Mouse (Mus musculus): ENCODE measurements around the gene Sorbs1.

The Sorbs1 gene

DNA sequence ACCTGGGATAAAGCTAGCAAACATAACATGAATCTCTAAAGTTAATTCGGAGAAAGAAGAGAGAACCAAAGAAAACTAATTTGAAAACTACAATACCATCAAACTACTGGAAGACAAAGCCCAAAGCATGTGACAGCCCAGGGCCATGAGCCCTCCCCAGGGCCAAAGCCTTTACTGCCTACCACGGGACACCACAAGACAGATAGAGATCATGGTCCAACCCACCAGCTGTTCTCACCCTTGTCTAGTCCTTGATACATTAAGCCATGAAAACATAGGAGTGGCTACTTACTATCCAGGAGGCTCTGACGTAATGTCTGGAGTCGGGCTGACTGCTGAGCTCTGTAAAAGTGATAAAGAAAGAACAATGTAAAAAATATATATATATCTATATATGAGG, 176.9 kb downstream of the Sorbs1 start:
- DNase-seq = no peak

DNA sequence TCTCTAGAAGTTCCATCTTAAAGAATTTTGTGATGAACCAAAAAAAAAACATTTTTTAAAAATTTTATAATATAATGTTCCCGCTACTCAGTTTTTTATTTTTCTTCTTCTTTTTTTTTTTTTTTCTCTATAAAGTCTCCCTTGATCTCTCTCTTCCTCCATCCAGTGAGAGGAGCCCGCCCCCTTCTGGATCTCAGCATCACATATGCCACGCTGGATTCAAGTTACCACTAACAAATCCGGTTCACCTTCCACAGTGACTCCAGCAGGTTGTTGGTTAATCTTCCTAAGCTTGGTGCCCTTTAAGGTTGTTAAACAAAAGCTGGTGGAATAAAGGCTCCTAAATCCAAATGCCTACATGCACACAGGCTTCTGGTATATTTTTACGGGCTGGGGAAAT, 179.7 kb downstream of the Sorbs1 start:
- DNase-seq = no peak

DNA sequence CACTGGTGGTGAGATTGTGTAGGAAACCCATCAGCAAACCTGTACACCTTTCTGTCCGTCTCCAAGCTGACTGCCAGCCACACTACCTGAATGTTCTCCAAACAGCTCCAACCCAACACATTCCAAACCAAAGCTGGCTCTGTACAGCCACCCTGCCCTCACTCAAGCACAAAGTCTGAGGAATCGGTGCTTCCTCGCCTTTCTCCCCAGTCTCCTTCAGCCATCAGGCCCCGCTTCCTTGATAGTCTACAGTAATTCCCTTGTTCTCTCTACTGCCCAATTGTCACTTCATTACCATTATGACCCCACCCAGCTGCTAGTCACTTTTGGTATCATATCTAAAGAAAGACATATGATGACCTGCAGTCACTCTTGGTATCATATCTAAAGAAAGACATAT, 180.5 kb downstream of the Sorbs1 start:
- no peak for DNase-seq

DNA sequence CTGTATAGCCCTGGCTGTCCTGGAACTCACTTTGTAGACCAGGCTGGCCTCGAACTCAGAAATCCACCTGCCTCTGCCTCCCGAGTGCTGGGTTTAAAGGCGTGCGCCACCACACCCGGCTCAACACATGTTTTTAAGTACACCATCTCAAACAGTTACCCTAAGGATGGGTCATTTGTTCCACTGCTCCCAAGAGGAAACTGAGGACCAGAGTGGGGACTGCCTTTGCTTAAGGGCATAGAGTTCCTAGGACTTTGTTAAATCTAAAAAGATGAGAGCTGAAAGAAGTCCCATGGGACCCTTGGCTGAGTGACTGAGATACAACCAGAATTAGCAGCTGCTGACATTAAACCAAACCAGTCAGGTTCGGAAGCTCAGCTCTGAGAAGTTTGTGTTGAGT, 181.3 kb downstream of the Sorbs1 start:
- no peak for DNase-seq

DNA sequence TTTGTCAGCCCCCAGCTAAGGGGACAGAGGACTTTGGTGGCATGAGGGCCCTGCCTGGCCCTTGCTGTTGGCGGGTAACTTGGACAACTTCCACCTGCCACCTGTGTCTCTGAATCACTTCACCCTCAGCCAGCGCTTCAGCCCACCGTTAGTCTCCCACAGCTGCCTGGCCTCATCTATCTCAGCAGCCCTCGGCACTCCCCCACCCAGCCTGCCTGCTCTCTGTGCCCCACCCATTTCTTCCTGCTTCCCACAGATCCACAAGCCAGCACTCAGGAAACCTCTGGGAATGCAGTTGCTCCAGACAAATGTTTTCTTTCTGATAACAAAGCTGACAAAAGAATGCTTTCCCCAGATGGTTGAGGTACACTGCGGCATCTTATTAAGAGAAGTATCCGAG, 181.7 kb downstream of the Sorbs1 start:
- no peak for DNase-seq

DNA sequence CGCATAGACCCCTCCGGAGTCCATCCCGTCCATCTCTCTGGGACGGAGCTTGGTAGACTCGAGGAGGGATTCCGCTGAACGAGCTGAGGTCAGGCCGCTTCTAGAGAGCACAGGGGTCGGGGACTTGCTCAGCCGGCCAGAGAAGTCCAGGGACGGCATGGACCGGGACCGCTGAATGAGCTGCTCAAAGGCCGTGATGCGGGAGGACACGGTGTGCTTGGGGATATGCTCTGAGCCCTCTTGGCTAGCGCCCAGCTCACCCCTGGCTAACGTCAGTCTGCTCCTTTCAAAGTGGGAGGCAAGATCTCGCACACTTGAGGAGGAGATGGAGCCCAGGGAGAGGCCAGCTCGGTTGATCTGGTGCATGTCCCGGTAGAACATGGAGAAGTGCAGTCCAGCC, 187.5 kb downstream of the Sorbs1 start:
- DNase-seq = no peak

DNA sequence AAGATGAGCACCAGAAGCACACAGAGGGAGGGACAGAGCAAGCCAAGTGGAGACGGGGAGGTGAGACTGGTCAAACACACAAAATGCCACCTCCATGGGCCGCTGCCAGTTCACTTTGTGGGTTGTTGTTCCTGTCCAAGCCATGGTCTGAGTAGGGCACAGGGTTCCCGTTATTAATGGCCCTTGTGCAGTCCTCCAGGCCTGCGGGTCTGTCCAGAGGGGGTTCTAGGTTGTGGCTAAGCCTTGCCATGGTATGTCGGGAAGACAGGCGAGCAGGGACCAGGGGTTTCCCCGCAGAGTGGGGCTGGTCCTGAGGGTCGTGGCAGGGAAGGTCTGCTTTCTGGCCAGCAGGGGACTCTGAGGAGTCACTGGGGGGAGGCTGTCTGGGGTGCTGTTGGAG, 188.2 kb downstream of the Sorbs1 start:
- DNase-seq = no peak

DNA sequence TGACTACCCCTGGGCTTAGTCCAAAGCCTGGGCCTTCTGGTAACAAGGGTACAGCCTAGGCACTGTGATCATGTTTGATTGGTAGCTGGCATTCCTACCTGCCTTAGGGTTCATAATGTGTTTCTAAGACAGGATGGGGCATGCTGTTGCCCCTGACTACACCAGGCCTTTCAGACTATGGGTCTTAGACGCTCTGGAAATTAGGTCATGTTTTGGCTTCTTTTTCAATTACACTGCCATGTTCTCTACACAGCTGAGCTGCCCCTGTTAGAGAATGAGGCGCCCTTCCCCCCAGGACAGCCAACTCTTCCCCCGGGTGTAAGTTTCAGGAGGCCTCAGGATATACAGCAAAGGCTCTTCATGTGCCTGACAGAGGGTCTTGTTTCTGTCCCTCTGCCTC, 191.4 kb downstream of the Sorbs1 start:
- DNase-seq = no peak

DNA sequence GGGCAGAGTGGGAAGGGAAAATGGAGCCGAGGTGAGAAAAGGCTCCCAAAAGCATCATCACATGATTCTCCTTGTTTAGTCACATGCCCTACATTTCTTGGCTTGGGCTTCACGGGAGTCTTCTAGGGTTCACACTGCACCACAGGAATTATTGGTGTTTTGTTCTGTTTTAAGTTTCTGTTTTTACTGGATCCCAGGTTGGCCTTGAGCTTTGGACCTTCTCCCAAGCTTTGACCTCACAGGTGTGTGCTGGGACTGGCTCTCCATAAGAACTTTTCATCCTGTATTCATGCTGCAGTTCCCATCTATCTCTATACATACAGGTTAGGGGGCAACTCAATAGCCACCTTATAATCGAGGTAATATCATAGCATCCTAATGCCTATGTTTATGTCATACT, 194.4 kb downstream of the Sorbs1 start:
- DNase-seq = no peak

DNA sequence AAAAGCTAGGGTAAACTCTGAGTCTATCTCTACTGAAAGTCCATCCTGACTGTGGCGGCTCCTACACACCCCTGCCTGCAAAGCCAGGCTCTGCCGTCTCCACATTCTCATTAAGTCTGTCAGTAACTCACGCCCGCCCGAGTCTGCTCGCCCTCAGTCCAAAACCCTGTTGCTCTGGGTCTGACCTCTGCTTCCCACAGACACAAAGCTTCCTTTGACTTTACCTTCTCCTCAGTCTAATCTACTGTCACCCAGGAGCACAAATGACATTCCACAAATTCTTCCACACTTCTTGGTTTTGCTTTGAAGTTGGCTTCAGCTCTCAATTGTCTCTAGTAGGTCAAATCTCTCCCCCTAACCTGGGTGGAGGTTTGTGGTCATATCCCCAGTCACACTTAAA, 195.1 kb downstream of the Sorbs1 start:
- no peak for DNase-seq

DNA sequence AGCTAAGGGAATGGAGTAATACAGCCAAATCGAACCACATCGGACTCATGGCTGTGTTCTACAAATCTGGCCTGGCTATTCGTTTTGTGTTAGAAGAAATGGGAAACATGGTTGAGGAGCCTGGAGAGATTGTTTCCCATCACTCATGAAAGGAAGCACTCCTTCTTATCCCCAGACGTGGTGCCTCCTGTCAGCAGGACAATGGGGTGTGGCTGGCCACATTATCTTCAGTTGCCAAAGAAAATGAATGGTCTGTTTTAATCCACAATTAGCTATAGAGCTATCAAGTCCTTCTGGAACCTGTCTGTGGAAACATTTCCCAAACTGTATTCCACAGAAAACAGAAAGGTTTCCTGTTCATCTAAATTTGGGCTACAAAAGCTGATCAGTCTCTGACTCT, 196.6 kb downstream of the Sorbs1 start:
- DNase-seq = no peak

DNA sequence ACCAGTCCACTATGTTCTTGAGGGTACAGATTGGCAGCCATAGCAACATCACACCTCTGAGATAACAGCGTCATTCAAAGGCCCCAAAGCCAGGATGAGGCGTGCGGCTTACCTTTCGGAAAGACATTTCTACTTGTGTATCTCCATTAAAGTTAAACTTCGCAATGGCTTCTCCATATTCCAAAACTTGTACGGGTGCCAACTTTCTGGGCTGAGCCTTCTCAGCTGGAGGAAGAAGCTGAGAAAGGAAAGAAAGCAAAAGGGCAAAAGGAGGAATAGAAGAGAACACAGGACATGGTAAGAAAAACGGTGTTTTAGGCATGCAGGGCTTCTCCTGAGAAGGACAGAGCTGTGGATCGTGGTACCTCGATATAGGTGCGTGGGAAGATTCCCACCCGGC, 199.3 kb downstream of the Sorbs1 start:
- DNase-seq = no peak

DNA sequence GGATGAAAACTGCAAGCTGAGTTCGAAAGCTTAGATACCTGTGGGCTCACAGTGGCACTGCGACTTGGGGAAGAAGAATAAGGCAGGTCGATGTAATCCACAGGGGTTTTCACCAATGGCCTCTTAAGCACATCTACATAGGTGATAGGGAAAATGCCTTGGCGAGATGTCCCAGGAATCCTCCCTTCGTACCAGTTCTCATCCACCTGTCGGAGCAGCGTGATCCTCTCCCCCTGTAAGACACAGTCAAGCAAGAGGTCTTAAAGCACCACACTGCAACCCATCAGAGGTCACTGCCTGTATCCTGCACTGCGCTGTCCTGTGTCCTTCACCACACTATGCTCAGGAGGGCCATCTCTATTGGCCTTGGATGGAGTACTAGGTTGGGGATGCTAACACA, 201.9 kb downstream of the Sorbs1 start:
- DNase-seq = no peak

DNA sequence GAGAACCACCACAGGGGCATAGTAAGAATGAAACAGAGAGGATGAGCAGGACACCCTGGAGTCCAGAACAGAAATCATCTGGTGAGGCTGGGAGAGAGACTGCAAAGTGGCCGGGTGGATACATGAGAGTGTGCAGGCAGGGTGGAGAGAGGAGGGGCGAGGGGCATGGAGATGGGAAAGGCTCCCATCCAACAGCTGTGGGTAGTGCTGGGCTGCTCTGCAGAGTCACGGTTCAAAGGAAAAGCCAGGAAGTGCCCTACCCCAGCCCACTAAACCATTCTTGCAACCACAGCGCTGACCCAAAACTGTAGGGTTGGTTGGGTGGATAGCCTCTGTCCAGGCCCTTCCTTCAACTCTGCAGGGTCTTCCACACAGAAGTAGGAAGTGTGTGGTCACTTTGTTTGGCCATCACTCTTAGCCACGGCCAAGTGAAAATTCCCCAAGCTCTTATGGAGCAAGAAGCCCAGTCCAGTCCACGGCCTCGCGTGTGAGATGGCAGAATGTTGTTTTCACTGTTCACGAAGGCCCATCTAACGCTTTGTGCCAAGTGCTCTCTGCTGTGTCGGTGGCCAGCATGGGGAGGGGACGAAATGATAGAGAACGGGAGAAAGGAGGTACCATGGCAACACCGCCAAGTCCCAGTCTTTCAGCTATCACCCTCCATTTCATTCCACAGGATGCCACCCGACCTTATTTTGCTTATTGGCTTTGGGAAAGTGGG, 203.0 kb downstream of the Sorbs1 start:
- no peak for DNase-seq

DNA sequence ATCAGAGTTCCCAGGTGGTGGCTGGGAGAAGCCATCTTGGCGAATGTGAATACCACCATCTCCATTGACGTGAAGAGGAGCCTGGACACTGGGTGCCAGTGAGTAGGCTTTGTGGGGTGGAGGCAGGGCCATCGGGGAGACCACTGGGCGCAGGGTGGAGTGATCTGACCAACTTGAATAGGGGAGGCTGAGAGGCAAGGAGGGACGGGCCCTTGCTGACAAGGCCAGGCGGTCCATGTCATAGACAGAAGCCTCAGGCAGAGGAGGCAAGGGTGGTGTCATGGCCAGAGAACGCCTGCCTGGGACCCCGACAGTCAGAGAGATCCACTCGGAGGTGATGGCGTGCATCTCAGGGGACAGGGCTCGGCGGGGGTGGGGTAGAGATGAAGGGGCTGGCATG, 203.7 kb downstream of the Sorbs1 start:
- DNase-seq = no peak

DNA sequence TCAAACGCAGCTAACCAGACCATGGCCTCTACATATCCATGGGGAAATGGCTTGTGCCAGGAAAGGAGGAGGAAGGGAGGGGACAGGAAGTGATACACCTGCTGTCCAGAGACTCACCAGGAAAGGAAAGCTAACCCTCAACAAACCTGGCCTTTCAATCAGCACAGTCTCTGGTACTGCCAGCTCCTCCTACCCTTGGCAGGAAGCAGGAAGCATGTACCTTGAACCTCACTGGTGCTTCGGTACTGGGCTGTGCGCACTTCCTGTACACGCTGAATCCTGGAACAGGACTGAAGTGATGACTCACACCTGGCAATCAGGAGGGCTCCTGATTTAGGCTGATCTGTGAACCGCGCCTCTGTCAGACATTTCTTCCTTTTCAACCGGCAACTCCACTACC, 206.0 kb downstream of the Sorbs1 start:
- peak; percentile 47 for DNase-seq

DNA sequence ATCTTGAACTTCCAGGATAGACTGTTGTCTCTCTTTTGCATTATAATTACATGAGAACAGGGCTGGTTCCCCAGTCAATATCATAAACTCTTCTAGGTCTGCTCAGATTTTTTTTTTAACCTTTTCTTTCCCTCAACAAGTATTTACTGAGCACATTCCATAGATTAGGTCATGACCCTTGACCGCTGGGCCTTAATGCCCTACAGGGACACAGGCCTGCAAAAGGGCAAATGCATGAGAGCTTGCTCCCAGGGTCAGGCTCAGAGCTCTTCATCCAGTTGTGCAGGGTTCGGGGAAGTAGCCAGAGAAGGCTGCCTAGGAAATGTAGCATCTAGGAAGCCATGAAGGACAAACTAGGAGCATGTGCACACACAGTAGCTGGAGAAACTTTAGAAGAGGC, 206.9 kb downstream of the Sorbs1 start:
- no peak for DNase-seq

DNA sequence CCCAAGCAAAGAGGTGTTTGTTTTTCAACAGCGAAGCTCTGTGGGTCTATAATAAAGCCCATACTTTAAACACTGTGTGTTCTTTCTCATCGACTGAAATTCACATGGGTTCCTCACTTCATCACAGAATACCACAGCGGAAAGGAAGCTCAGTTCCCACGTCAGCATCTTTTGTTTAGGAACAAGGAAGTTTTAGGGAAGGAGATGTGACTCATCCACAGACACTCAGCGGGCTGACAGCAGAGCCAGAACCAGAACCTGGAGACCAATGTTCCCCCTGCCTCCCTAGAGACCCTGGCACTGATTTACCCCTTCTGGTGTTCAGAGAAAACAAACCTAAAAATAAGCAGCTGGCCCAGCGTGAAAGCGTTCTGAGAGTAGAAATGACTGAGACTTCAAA, 208.1 kb downstream of the Sorbs1 start:
- peak; percentile 40 for DNase-seq

DNA sequence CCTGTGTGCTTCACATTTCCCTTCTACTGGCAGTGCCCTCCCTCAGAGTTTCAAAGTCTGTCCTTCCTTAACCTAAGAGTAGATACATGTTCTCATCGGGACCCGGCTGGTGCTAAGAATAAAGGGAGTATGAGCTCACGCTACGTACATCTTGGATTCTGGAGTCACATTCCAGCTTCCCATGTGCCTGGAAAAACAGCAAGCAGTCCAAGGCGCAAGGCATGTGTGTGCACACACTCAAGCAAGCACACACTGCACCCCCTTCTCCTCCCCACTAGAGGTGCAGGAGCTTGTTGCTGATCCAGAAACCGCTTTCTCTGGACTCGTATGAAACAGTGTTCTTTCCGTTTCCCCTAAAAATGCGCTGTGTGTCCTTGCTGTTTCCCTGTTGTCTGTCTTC, 210.7 kb downstream of the Sorbs1 start:
- peak; percentile 39 for DNase-seq

DNA sequence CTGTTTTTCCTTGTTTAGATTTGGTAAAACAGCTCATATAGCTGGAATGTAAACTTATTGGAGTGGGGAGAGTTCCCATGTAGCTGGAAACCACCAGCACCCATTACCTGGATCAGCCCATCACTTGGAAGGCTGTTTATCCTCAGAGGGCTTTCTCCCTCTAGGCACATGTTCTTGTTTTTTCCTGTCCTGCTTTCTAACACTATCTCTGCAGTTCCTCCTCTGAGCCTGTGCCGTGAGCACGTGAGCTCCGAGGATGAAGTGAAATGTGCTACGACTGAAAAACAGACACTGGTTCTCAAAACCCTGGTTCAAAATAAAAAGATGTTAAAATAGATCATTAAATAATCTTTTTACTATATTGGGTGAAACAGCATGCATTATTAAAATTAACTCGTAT, 211.1 kb downstream of the Sorbs1 start:
- DNase-seq = no peak

DNA sequence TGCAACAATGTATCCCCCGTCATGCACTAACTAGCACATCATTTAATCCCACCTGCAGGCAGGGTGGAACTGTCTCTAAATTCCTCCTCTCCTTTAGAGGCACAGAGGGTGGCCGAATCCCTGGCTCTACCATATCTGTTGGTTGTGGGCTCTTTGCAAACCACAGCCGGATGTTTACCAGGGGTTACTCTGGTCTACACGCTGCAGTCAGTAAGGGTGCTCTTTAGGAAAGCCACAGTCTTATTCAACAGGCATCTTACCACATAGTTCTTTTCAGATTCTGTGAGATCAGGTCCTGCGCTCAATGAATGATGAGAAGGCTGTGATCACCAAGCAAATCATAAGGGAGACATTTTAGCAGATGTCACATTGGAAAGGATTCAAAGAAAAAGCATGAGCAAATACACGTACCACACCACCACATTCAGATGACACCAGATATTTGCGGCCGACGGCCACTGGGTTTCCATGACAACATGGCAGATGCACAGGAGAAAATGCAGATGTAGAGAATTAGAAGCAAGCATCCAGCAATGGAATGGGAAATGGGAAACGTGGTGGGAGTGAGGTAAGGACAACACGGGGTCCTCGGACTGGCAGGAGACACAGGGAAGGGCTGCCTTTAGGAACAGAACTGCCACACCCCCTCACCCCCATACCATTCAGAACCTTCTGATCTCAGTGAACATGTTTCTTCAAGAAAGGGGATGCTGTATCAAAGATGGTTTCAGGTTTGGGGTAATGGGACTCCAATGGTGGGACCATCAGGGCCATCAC, 213.4 kb downstream of the Sorbs1 start:
- DNase-seq = peak; percentile 78

DNA sequence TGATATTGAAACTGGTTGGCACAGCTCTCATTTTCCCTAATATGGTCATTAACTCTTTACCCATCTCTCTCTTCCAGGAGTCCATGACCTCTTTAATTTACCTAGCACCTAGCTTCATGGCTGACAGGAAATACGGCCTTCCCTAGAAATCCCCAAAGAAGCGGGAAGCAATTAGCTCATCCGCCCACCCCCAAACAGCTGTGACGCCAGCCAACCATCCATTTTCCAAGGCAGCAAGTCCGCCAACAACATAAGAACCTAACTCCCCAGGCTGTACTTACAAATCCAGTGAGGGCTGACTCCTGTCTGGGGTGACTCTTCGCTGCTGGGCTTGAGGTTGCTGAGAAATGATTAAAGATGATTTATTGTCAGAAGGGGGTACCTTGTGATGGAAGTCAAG, 214.4 kb downstream of the Sorbs1 start:
- DNase-seq = no peak

DNA sequence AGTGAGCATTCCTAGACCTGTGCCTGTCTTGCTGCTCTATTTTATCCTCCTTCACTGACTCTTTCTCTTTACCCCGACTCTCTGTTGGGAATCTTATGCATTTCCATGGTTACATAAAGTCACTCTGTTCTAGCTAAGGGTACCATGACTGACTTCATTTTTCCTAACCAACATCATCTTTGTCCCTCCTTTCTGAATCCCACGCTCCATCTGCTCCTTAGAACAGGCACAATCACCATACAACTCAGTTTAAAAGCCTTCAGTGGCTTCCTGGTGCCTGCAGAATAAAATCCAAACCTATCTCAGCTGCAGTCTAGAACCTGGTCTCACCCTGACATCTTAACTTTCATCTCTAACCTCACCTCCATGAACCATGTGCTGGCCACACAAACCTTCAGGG, 215.0 kb downstream of the Sorbs1 start:
- DNase-seq = peak; percentile 85

DNA sequence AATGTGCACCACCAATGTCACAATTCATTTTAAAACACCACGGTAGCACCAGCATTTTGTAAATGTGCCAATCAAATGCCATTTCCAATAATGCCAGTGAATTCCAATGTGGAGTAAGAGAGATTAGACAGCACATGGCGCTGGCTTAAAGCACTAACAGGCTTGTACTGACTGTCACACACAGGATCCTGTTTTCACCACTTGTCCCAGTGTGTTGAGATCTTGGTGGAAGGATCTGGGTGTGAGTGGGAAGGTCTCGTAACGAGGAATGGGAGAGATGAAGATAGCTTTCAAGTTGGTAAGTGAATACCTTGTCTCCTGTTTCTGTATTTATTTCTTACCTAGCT, 215.8 kb downstream of the Sorbs1 start:
- DNase-seq = no peak
